Mouse (Mus musculus) gonadal fat pad, adult 2 months (tissue): Measurements from ENCODE around the gene Grhpr. TPM values are rescaled to one million over a fixed set of nuclear protein-coding genes. Genes with fewer than 3 reads are reported as not detected.
"Not testable (repeated sequence)": the region's sequence is repeated elsewhere in the genome, so short reads cannot be mapped to it uniquely, and the experiment has no call there.

Experiments
- DNase-seq: peaks from one replicate; pipeline ENCODE4 v3.0.0-alpha.2; 2012; ENCODE audit warnings: low read depth
- polyA plus RNA-seq: library from polyadenylated mRNA; depleted of rRNA; stranded (reverse); fragments of >200 nt; gene quantifications from 2 replicates; pipeline ENCODE4 v1.2.3, GENCODE M21; 2012; rRNA removed

Gene Grhpr
- polyA plus RNA-seq: 106 and 120 TPM in 2 replicates

GRCm38 (mm10) chr4:44981280-44981973 lies at the start of gene Grhpr:
Gene Grhpr, plus strand, starts transcription at chr4:44981395.
- DNase-seq: no peak

GRCm38 (mm10) chr4:44931732-44932131 lies 49.5 kb upstream of the Grhpr start:
- DNase-seq: no peak

- no peak for DNase-seq
Observed at GRCm38 (mm10) chr4:44938359-44939340, 42.5 kb upstream of the Grhpr start.

- no peak for DNase-seq
Observed at GRCm38 (mm10) chr4:44939576-44940249, 41.5 kb upstream of the Grhpr start.

- no peak for DNase-seq
Observed at GRCm38 (mm10) chr4:44940286-44940685, 40.9 kb upstream of the Grhpr start.

GRCm38 (mm10) chr4:44942237-44942636 lies 39.0 kb upstream of the Grhpr start:
- DNase-seq: no peak

GRCm38 (mm10) chr4:44943480-44943879 lies 37.7 kb upstream of the Grhpr start:
- DNase-seq: no peak

- no peak for DNase-seq
Observed at GRCm38 (mm10) chr4:44944426-44945075, 36.6 kb upstream of the Grhpr start.

- not testable (repeated sequence) for DNase-seq
Observed at GRCm38 (mm10) chr4:44946126-44946525, 35.1 kb upstream of the Grhpr start.

- DNase-seq: no peak
Observed at GRCm38 (mm10) chr4:44947464-44947863, 33.7 kb upstream of the Grhpr start.

- DNase-seq: no peak
Observed at GRCm38 (mm10) chr4:44948314-44948713, 32.9 kb upstream of the Grhpr start.

- no peak for DNase-seq
Observed at GRCm38 (mm10) chr4:44953041-44953440, 28.2 kb upstream of the Grhpr start.

GRCm38 (mm10) chr4:44958776-44959175 lies 22.4 kb upstream of the Grhpr start:
- DNase-seq: no peak

- no peak for DNase-seq
Observed at GRCm38 (mm10) chr4:44959220-44959619, 22.0 kb upstream of the Grhpr start.

GRCm38 (mm10) chr4:44963156-44963555 lies 18.0 kb upstream of the Grhpr start:
- no peak for DNase-seq

- DNase-seq: no peak
Observed at GRCm38 (mm10) chr4:44965175-44965574, 16.0 kb upstream of the Grhpr start.

- DNase-seq: no peak
Observed at GRCm38 (mm10) chr4:44965736-44966135, 15.5 kb upstream of the Grhpr start.

GRCm38 (mm10) chr4:44967402-44967801 lies 13.8 kb upstream of the Grhpr start:
- no peak for DNase-seq

GRCm38 (mm10) chr4:44970056-44970455 lies 11.1 kb upstream of the Grhpr start:
- no peak for DNase-seq

GRCm38 (mm10) chr4:44970612-44971110 lies 10.5 kb upstream of the Grhpr start:
- no peak for DNase-seq

GRCm38 (mm10) chr4:44973450-44973849 lies 7.7 kb upstream of the Grhpr start:
- DNase-seq: peak; percentile 36
